Mouse (Mus musculus) heart, postnatal 0 days (tissue): Measurements from ENCODE around the gene Gm21954.

ENCODE experiments used
- CTCF ChIP-seq: IDR thresholded peaks from 2 replicates; pipeline ENCODE4 v1.5.1; 2016; ENCODE audit warnings: antibody characterized with exemption, control low read depth, low read depth
- EP300 ChIP-seq: IDR thresholded peaks from 2 replicates; pipeline ENCODE4 v1.6.1; 2016; ENCODE audit warnings: antibody characterized with exemption, low read depth

DNA sequence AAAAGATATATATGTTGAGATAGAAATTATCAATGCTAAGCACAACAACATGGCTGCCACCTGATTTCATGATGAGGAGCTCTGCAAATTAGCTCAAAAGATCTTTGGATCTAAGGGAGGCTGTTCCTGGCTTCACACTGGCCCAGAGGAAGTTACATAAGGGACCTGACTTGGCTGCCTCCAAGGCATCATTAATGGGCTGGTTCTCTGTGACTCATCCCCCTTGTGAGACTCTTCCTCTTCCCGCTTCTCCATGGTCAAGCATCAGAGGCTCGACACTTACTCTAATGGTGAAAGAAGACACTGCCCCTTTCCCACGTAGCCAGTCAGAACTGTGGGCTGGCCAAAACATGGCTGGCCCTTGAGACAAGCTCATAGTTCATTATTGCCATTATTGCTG, 20.1 kb downstream of the Gm21954 start:
- TF ChIP-seq CTCF (no peak), EP300 (no peak)
